Mouse (Mus musculus) forebrain, postnatal 0 days (tissue): ENCODE results near the gene Ttll11. TPM values are rescaled to one million over a fixed set of nuclear protein-coding genes. Genes with fewer than 3 reads are reported as not detected.

Experiments used
- ATAC-seq: fragments of 200-750 bp; cut with Nextera tagmentation; 2 replicates; pipeline ENCODE4 v1.8.0; 2017; ENCODE audit warnings: mild to moderate bottlenecking, moderate library complexity
- DNase-seq: peaks from one replicate; pipeline ENCODE4 v3.0.0-alpha.2; 2015
- H3K27ac ChIP-seq: fragments of 300-500 bp; sonication (generic); 2 replicates; pipeline ENCODE4 v1.5.1; 2014; ENCODE audit warnings: low read depth, mild to moderate bottlenecking, antibody characterized with exemption, low read length, moderate library complexity, mixed read lengths
- H3K27me3 ChIP-seq: fragments of 300-500 bp; sonication (generic); 2 replicates; pipeline ENCODE4 v1.6.1; 2014; ENCODE audit warnings: mild to moderate bottlenecking, low read length, mixed read lengths; ENCODE audit not compliant: insufficient read depth
- H3K36me3 ChIP-seq: fragments of 300-500 bp; sonication (generic); 2 replicates; pipeline ENCODE4 v1.6.1; 2014; ENCODE audit warnings: mild to moderate bottlenecking, moderate library complexity; ENCODE audit not compliant: insufficient read depth
- H3K4me1 ChIP-seq: fragments of 300-500 bp; sonication (generic); 2 replicates; pipeline ENCODE4 v1.6.1; 2014; ENCODE audit warnings: antibody characterized with exemption; ENCODE audit not compliant: insufficient read depth
- H3K4me2 ChIP-seq: fragments of 300-500 bp; sonication (generic); 2 replicates; pipeline ENCODE4 v1.6.1; 2014; ENCODE audit warnings: low read depth, mild to moderate bottlenecking, moderate library complexity
- H3K4me3 ChIP-seq: fragments of 300-500 bp; sonication (generic); 2 replicates; pipeline ENCODE4 v1.5.1; 2014; ENCODE audit warnings: low read depth, low read length, mixed read lengths
- H3K9ac ChIP-seq: fragments of 300-500 bp; sonication (generic); 2 replicates; pipeline ENCODE4 v1.6.1; 2014; ENCODE audit warnings: mild to moderate bottlenecking
- H3K9me3 ChIP-seq: fragments of 300-500 bp; sonication (generic); 2 replicates; pipeline ENCODE4 v1.6.1; 2016; ENCODE audit warnings: low read length
- CTCF ChIP-seq: sonication (generic); IDR thresholded peaks from 2 replicates; pipeline ENCODE4 v1.5.1; 2016; ENCODE audit warnings: antibody characterized with exemption, control low read depth, low read depth
- WGBS: fragments of 180-500 bp; shearing (Covaris S2); extraction: QIAGEN DNeasy Blood & Tissue Kit; methylation state at CpG from one replicate; pipeline ENCODE4 v1.1.7; 2014; 5-methylcytosine and 5-hydroxymethylcytosine counted together
- polyA plus RNA-seq: library from polyadenylated mRNA; unstranded; fragments of >200 nt; fragmentation: Nextera tagmentation; extraction: Ambion mirVana; gene quantifications from 2 replicates; pipeline ENCODE4 v1.2.1, GENCODE M21; 2015
- total RNA-seq: library from RNA; depleted of rRNA; stranded (reverse); fragments of >200 nt; gene quantifications from 2 replicates; pipeline ENCODE4 v1.2.3, GENCODE M21; 2014; rRNA removed

Gene Ttll11
- total RNA-seq = 6.9 and 9.2 TPM in 2 replicates
- 6.4 and 7.2 TPM in 2 replicates for polyA plus RNA-seq

DNA sequence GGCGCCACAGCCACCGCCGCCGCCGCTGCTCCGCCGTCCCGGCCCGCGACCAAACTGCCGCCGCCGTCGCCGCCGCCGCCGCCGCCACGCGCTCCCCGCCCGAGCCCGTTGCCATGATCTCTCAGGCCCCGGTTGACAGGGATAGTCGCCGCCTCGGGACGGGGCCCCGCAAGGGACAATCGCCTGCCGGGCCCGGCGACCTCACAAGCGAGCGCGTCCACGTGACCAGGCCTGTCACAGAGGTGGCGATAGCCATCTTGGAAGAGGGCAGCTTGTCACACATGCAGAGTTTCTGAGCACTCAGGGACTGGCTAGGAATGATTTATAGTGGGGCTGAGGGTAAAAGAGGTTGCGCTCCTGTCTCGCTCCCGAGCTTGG lies at the start of gene Ttll11:
Gene Ttll11, minus strand, starts transcription at position 270 of the 378 bp plus-strand sequence.
- H3K4me2 ChIP-seq = peak within 1 kb of the TSS; percentile 100
- H3K27me3 ChIP-seq = no peaks in the 10 kb centered on the region
- no peaks in the 10 kb centered on the region for H3K9me3 ChIP-seq
- peak within 1 kb of the TSS; percentile 90 for H3K27ac ChIP-seq
- peak; percentile 92 for DNase-seq
- peak within 1 kb of the TSS; percentile 96 for H3K9ac ChIP-seq
- TF ChIP-seq CTCF = no peak
- peak within 1 kb of the TSS; percentile 75 for H3K4me3 ChIP-seq
- ATAC-seq = peak; percentile 90
- 5% methylated on average over 42 of the region's 42 CpGs for WGBS
- no peaks in the 10 kb centered on the region for H3K36me3 ChIP-seq
- H3K4me1 ChIP-seq = peaks cover 23% of the 10 kb centered on the region

DNA sequence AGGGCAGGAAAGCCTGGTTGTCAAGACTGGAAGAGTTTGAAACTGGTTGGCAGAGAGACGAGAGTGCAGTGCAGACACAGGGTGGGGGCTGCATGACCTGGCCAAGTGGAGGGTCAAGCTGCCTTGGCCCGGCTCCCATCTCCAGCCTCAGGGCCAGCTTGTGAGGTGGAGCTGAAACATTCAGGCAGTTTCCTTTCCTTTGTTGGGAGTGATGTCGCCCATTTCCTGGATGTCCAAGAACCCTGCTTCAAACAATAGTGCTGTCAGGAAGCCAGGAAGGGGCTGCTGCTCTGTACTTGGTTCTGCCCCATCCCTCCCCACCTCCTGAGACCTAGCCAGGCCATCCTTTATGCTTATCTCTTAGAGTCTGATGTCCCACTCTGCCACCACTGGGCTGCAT lies 43.6 kb upstream of the Ttll11 start:
- Histone ChIP-seq H3K4me3 (no peak overlapping the region), H3K9me3 (no peaks in the 10 kb centered on the region), H3K9ac (no peak overlapping the region), H3K27ac (no peak overlapping the region), H3K27me3 (no peaks in the 10 kb centered on the region), H3K36me3 (no peaks in the 10 kb centered on the region), H3K4me2 (no peak overlapping the region), H3K4me1 (0 out of 2 replicates have a peak, but pooled peaks cover 6% of the 10 kb centered on the region)
- ATAC-seq = no peak
- TF ChIP-seq CTCF = no peak
- 61% methylated on average over 3 of the region's 3 CpGs for WGBS
- DNase-seq = no peak

DNA sequence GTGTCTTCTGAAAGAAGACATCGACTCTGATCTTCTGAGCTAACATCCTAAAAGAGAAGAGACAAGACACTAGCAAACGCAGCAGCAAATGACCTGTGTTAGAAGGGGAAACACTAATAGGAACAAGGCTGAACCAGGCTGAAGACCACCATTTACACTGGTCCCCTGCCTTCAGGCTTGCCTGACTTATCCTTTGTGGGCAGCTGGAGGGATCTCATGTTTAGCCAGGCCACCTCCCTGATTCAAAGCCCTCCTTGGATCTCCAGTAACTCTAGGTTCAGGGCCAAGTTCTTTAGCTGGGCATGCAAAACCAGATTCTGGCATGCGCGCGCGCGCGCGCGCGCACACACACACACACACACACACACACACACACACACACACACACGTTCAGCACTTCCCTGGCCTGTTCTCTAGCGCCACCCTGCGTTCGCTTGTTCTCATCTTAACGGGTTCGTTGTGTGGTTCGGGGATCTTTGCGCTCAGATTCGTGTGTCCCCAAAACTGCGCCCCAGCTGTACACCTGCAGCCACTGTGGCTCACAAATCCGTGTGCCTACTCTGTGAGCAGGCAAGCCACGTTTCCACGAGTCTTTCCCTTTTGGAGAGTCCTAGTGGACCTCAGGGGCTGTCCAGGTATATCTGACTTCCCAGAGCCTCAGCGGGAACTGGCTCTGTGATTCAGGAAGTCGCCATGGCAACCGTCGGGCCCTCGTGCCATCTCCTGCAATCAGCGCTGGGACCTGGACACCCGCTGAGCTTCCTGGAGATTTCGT lies 41.9 kb upstream of the Ttll11 start:
- Histone ChIP-seq H3K4me1 (0 out of 2 replicates have a peak, but pooled peaks cover 6% of the 10 kb centered on the region), H3K9me3 (no peaks in the 10 kb centered on the region), H3K36me3 (no peaks in the 10 kb centered on the region), H3K4me2 (peak overlapping the region; percentile 52), H3K27ac (no peak overlapping the region), H3K9ac (peak overlapping the region; percentile 37), H3K4me3 (peak overlapping the region; percentile 27), H3K27me3 (no peaks in the 10 kb centered on the region)
- ATAC-seq = peak; percentile 87
- WGBS = 9% methylated on average over 32 of the region's 32 CpGs
- peak; percentile 95 for TF ChIP-seq CTCF
- DNase-seq = peak; percentile 93

DNA sequence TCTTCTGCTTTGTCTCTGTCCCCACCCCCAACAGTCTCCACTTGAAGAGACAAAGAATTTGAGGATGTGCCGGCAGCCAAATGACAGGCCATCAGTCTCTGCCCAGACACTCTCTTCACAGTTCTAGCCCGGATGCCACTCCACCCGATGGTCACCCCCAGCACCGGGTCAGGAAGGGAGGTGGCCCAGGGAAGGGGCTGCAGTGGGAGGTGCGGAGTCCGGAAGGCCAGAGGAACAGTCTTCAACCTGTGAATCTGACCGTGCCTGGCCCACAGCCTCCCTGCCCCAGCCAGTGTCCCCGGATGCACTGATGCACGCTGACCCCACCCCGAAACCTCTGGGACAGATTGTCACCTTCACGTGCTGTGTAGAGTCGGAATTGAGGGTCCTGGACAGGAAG lies 33.3 kb upstream of the Ttll11 start:
- H3K4me1 ChIP-seq = 0 out of 2 replicates have a peak, but pooled peaks cover 7% of the 10 kb centered on the region
- 66% methylated on average over 12 of the region's 12 CpGs for WGBS
- H3K36me3 ChIP-seq = no peaks in the 10 kb centered on the region
- H3K27ac ChIP-seq = no peak overlapping the region
- DNase-seq (no peak), ATAC-seq (no peak)
- H3K4me2 ChIP-seq = no peak overlapping the region
- no peak for TF ChIP-seq CTCF
- H3K4me3 ChIP-seq = no peak overlapping the region
- no peak overlapping the region for H3K9ac ChIP-seq
- no peaks in the 10 kb centered on the region for H3K9me3 ChIP-seq
- no peaks in the 10 kb centered on the region for H3K27me3 ChIP-seq

DNA sequence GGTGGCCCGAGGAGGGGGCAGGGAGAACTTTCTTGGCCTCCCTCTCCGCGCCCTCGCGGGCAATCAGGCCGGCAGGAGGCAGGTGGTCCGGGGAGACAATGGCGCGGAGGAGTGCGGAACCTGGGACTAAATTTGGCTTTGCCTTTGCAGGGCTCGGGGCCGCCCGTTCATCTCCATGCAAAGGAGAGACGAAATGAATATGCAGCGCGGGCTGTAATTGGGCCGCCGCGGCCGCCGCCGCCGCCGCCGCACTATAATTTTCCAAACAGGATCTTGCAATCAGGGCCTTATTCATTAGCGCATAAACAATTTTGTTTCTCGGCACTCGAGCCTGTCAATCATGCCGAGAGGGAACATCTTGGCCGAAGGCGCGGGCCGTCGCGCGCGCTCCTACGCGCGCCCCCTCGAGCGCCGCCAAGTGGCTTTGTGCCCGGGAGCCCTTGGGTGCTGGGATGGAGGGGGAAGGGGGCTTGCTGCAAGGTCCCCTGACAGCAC lies 31.7 kb upstream of the Ttll11 start:
- H3K9me3 ChIP-seq = no peaks in the 10 kb centered on the region
- 0 out of 2 replicates have a peak, but pooled peaks cover 7% of the 10 kb centered on the region for H3K4me1 ChIP-seq
- no peaks in the 10 kb centered on the region for H3K27me3 ChIP-seq
- TF ChIP-seq CTCF = peak; percentile 52
- H3K27ac ChIP-seq = peak overlapping the region; percentile 81
- under 1% methylated on average over 42 of the region's 44 CpGs for WGBS
- no peaks in the 10 kb centered on the region for H3K36me3 ChIP-seq
- H3K4me2 ChIP-seq = peak overlapping the region; percentile 82
- ATAC-seq = peak; percentile 76
- H3K9ac ChIP-seq = peak overlapping the region; percentile 62
- H3K4me3 ChIP-seq = peak overlapping the region; percentile 45
- DNase-seq = peak; percentile 83

DNA sequence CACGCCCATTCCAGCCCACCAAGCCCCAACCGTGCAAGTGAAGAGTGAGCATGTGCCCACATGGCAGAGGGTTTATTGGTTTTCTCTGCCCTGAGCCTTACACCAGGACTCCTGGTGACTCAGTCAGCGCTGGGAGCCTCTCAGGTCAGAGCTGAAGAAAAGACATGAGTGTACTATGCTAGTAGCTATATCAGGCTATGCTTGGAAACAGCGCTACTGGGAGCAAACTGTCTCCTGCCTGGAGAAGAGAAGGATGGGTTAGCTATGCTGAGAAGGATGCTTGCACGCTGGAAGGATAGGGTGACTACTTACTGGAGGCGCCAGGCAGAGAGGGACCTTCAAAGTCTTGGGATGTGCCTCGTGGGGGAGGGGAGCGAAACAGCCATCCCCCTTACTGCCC lies 30.9 kb upstream of the Ttll11 start:
- WGBS = 48% methylated on average over 8 of the region's 8 CpGs
- H3K9me3 ChIP-seq = no peaks in the 10 kb centered on the region
- H3K27me3 ChIP-seq = no peaks in the 10 kb centered on the region
- peak overlapping the region; percentile 82; the same call in 1 of the 2 replicates for H3K4me2 ChIP-seq
- H3K9ac ChIP-seq = no peak overlapping the region
- H3K27ac ChIP-seq = peak overlapping the region; percentile 81
- TF ChIP-seq CTCF = no peak
- ATAC-seq (no peak; the same call in 1 of the 2 replicates), DNase-seq (no peak)
- no peaks in the 10 kb centered on the region for H3K36me3 ChIP-seq
- 0 out of 2 replicates have a peak, but pooled peaks cover 7% of the 10 kb centered on the region for H3K4me1 ChIP-seq
- H3K4me3 ChIP-seq = no peak overlapping the region

DNA sequence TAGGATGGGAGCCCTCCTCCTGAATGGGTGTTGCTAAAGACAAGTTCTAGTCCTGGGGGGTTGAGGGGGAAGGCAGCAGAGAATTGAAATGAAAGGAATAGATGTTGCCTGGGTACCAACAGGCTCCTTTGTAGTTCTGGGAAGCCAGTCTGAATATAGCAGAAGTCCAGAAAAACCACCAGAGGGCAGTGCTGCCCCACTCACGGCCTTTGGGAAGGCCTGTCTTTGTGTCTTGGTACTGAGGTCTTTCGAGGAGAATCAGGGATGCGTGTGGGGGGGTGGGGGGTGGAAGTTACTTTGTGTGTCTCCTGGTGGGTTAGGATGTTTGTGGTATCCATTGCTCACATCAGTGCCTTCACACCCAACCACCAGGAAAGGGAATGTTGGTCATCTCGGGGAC lies 29.7 kb upstream of the Ttll11 start:
- Histone ChIP-seq H3K36me3 (no peaks in the 10 kb centered on the region), H3K4me3 (no peak overlapping the region), H3K4me1 (0 out of 2 replicates have a peak, but pooled peaks cover 7% of the 10 kb centered on the region), H3K9me3 (no peaks in the 10 kb centered on the region), H3K4me2 (no peak overlapping the region), H3K9ac (no peak overlapping the region), H3K27me3 (no peaks in the 10 kb centered on the region), H3K27ac (no peak overlapping the region)
- peak; percentile 89 for DNase-seq
- TF ChIP-seq CTCF = peak; percentile 91
- 25% methylated on average over 4 of the region's 4 CpGs for WGBS
- ATAC-seq = peak; percentile 75
